Comparison of ENCODE assay signal across 18 mouse cellular contexts in genomic region chr5:131165681-131166080, GRCm38 (mm10).
DNase-seq lines count a peak whose midpoint lies in the region; ATAC-seq and TF ChIP-seq lines count a peak whose summit lies in the region.
"Had no signal": no experiment of that assay in that cellular context is flagged by ENCODE, and none has a peak within 500 bp of the region (broad histone marks: within the 10 kb centered on the region; RNA-seq: fewer than 3 reads in every experiment).

No protein-coding gene starts in this region.

- no peaks in the 10 kb centered on the region for H3K9me3 ChIP-seq in neural tube, embryonic 11.5 days (ENCODE audit: control insufficient read depth, low read length)
- H3K9me3 ChIP-seq: forebrain, embryonic 13.5 days; heart, embryonic 10.5 days; midbrain, embryonic 15.5 days had no signal

- TF ChIP-seq CTCF in gastrocnemius, adult 2 months (IDR thresholded peaks at IDR 0.05), result no peak

- no peak overlapping the region for H3K27ac ChIP-seq in gastrocnemius, adult 2 months
- no peak overlapping the region for H3K27ac ChIP-seq in neural tube, embryonic 11.5 days (ENCODE audit: low read depth, low read length)
- H3K27ac ChIP-seq: embryonic facial prominence, embryonic 13.5 days; forebrain, embryonic 13.5 days; heart, embryonic 10.5 days; macrophage; midbrain, embryonic 15.5 days had no signal

- no peak overlapping the region for H3K4me3 ChIP-seq in gastrocnemius, adult 2 months
- no peak overlapping the region for H3K4me3 ChIP-seq in neural tube, embryonic 11.5 days (ENCODE audit: low read depth, low read length)
- H3K4me3 ChIP-seq: embryonic facial prominence, embryonic 13.5 days; forebrain, embryonic 13.5 days; heart, embryonic 10.5 days; midbrain, embryonic 15.5 days had no signal

- peak; percentile 23 for DNase-seq in gastrocnemius, adult 2 months
- DNase-seq in gastrocnemius, adult 8-10 months (ENCODE audit: low spot score in 2 of 2), result no peak
- peak; percentile 37 for DNase-seq in neural tube, embryonic 11.5 days (ENCODE audit: low spot score)
- DNase-seq in neural tube, embryonic 10.5 days (ENCODE audit: extremely low spot score, low spot score), result no peak
- peak; percentile 44 for DNase-seq in layer of hippocampus, adult 9-10 months (ENCODE audit: low spot score)
- no peak for DNase-seq in thymus, postnatal 4 days
- DNase-seq: adrenal gland, postnatal 25 days; cerebellum, adult 9-11 months; lung, embryonic 14.5 days; retina, postnatal 1 day; thymus, postnatal 25 days had no signal

- ATAC-seq in neural tube, embryonic 11.5 days (ENCODE audit: insufficient read depth, low FRiP score, low TSS enrichment), result peak; percentile 53; the same call in 1 of the 2 replicates
- ATAC-seq in CD4-positive, CD25-positive, alpha-beta regulatory T cell, adult 4 months, result no peak
- ATAC-seq: forebrain, embryonic 13.5 days; intestine, embryonic 16.5 days; midbrain, embryonic 15.5 days had no signal

- H3K36me3 ChIP-seq in neural tube, embryonic 11.5 days (ENCODE audit: control insufficient read depth, insufficient read depth, low read length), result no peaks in the 10 kb centered on the region
- H3K36me3 ChIP-seq: embryonic facial prominence, embryonic 13.5 days; heart, embryonic 10.5 days; midbrain, embryonic 15.5 days had no signal

- H3K27me3 ChIP-seq in neural tube, embryonic 11.5 days (ENCODE audit: control insufficient read depth, insufficient read depth, low read length), result no peaks in the 10 kb centered on the region
- H3K27me3 ChIP-seq: embryonic facial prominence, embryonic 13.5 days; forebrain, embryonic 13.5 days; midbrain, embryonic 15.5 days had no signal

- WGBS in neural tube, embryonic 11.5 days, result 52% methylated on average over 7 of the region's 7 CpGs

- intact Hi-C loops in gastrocnemius, adult 2 months (cut with DNase I), result no loop called here

- H3K9ac ChIP-seq in neural tube, embryonic 11.5 days (ENCODE audit: low read length), result no peak overlapping the region
- H3K9ac ChIP-seq: embryonic facial prominence, embryonic 13.5 days; forebrain, embryonic 13.5 days; lung, embryonic 14.5 days; midbrain, embryonic 15.5 days had no signal

- no peak overlapping the region for H3K4me2 ChIP-seq in neural tube, embryonic 11.5 days (ENCODE audit: low read depth)
- H3K4me2 ChIP-seq: embryonic facial prominence, embryonic 13.5 days; forebrain, embryonic 13.5 days; lung, embryonic 14.5 days; midbrain, embryonic 15.5 days had no signal

- no peaks in the 10 kb centered on the region for H3K4me1 ChIP-seq in neural tube, embryonic 11.5 days (ENCODE audit: control insufficient read depth, insufficient read depth, low read length)
- H3K4me1 ChIP-seq: embryonic facial prominence, embryonic 13.5 days; heart, embryonic 10.5 days; midbrain, embryonic 15.5 days had no signal

Comparison
In these comparisons a context has a peak if more than half of its experiments do, and no peak if none do; other contexts are left out.
1. DNase-seq: peak in gastrocnemius, adult 2 months (single experiment), neural tube, embryonic 11.5 days (single experiment) and layer of hippocampus, adult 9-10 months (single experiment); none in gastrocnemius, adult 8-10 months (0 of 2), neural tube, embryonic 10.5 days (single experiment) and thymus, postnatal 4 days (single experiment).